Mouse (Mus musculus): ENCODE results near the gene Krtap1-5.

DNA sequence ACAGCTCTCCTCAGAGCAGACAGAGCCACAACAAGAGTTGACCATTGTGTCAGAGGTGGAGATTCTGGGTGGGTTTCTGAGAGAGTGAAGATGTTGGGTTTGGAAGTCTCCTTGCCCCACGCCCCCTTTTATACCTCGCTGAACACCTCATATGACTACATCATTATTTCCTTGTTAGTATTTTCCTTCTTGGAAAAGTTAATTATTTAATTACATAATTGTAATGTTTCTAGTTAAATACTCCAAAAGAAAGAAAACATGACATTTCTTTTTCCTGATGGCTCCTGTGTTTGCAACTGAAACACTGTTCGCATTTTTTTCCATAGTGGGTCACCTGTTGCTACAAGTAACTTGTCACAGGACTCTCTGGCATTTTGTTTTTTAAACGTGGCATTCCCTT lies 47.3 kb upstream of the Krtap1-5 start, which contains the start of gene Krtap4-1:
- TF ChIP-seq CTCF (IDR thresholded peaks at IDR 0.05; ENCODE audit: borderline replicate concordance, extremely low read depth, insufficient read depth, insufficient read length) (no peak), POLR2A (IDR thresholded peaks at IDR 0.05; ENCODE audit: borderline replicate concordance, extremely low read depth, insufficient read depth, insufficient read length, poor library complexity, severe bottlenecking) (no peak)
